17 mouse cellular contexts compared by ENCODE assay signal in the genomic region with DNA sequence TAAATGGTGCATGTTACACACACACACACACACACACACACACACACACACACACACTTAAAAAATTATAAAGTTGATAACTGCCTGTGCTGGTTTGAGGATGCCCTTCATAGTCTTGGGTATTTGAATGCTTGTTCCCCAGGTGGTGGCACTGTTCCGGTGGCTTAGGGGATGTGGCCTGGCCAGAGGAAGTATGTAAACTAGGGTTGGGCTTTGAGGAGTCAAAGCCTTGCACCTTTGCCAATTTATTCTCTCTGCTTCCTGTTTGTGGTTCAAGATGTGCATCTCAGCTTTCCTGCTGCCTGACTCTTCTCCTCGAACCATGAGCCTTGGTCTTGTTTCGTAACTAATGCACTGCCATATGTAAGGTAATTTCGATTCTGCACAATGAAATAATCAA.
A peak's percentile ranks its signal among the peaks of the same experiment; 100 is the strongest.
DNase-seq lines count a peak whose midpoint lies in the region; ATAC-seq and TF ChIP-seq lines count a peak whose summit lies in the region.
"Had no signal": no experiment of that assay in that cellular context is flagged by ENCODE, and none has a peak within 500 bp of the region (broad histone marks: within the 10 kb centered on the region; RNA-seq: fewer than 3 reads in every experiment).

No protein-coding gene starts in this region.

- intact Hi-C loops in heart, postnatal 14 days (cut with DNase I): no loop called here

- ATAC-seq in common myeloid progenitor, adult 5-6 weeks (replicated peaks; ENCODE audit: low read depth, poor library complexity, severe bottlenecking): peak; percentile 79
- ATAC-seq: liver, embryonic 12.5 days; Patski had no signal

- 0 out of 2 replicates have a peak, but pooled peaks have one; percentile 4 for TF ChIP-seq CTCF in kidney, adult 2 months (conservative IDR thresholded peaks at IDR 0.05; ENCODE audit: insufficient read depth, insufficient read length, low read depth, low read length)
- TF ChIP-seq CTCF in thymus, adult 2 months (IDR thresholded peaks at IDR 0.05; ENCODE audit: borderline replicate concordance, control insufficient read depth, extremely low read depth, insufficient read depth, low read length, poor library complexity): no peak

- no peaks in the 10 kb centered on the region for H3K4me1 ChIP-seq in kidney, adult 2 months (ENCODE audit: control insufficient read depth, insufficient read depth, low read length)
- no peaks in the 10 kb centered on the region for H3K4me1 ChIP-seq in thymus, adult 2 months (replicated peaks; ENCODE audit: control insufficient read depth, insufficient read depth, low read length)
- H3K4me1 ChIP-seq: neural tube, embryonic 12.5 days had no signal

- TF ChIP-seq POLR2A in kidney, adult 2 months (IDR thresholded peaks at IDR 0.05; ENCODE audit: low read depth, low read length): no peak
- no peak for TF ChIP-seq POLR2A in thymus, adult 2 months (IDR thresholded peaks at IDR 0.05; ENCODE audit: control insufficient read depth, extremely low read depth, insufficient read depth, low read length, poor library complexity)

- H3K27ac ChIP-seq in kidney, adult 2 months (ENCODE audit: insufficient read depth, low read depth, low read length): no peak overlapping the region
- H3K27ac ChIP-seq in thymus, adult 2 months (ENCODE audit: control insufficient read depth, insufficient read depth, low read length): no peak overlapping the region
- H3K27ac ChIP-seq: heart, embryonic 10.5 days; kidney, embryonic 15.5 days; liver, embryonic 12.5 days; neural tube, embryonic 12.5 days had no signal

- 88% methylated on average over 4 of the region's 4 CpGs for WGBS in kidney, adult 2 months
- 42% methylated on average over 4 of the region's 4 CpGs for WGBS in thymus, adult 2 months

- H3K4me3 ChIP-seq in kidney, adult 2 months (ENCODE audit: insufficient read depth, low read depth, low read length): no peak overlapping the region
- no peak overlapping the region for H3K4me3 ChIP-seq in thymus, adult 2 months (ENCODE audit: control insufficient read depth, insufficient read depth, low read length)
- H3K4me3 ChIP-seq: heart, embryonic 10.5 days; kidney, embryonic 15.5 days; liver, embryonic 12.5 days; neural tube, embryonic 12.5 days had no signal

- no peaks in the 10 kb centered on the region for H3K36me3 ChIP-seq in kidney, adult 2 months (ENCODE audit: control insufficient read depth, insufficient read depth, low read length)
- H3K36me3 ChIP-seq in thymus, adult 2 months (ENCODE audit: control insufficient read depth, insufficient read depth, low read length): no peaks in the 10 kb centered on the region
- H3K36me3 ChIP-seq: heart, embryonic 10.5 days; liver, embryonic 12.5 days; neural tube, embryonic 12.5 days had no signal

- DNase-seq in kidney, adult 2 months: no peak
- DNase-seq in kidney, postnatal 25 days: no peak
- peak; percentile 7 for DNase-seq in A20 (ENCODE audit: low read depth, low spot score)
- peak; percentile 18 for DNase-seq in thymus, adult 2 months
- no peak for DNase-seq in ovary, postnatal 14 days (ENCODE audit: low spot score)
- DNase-seq in heart, postnatal 14 days: no peak
- DNase-seq in heart, adult 11 months: no peak
- DNase-seq: cerebellum, postnatal 36 days; heart, postnatal 36 days; lung, postnatal 36 days; midbrain, embryonic 14.5 days had no signal

- H3K27me3 ChIP-seq in kidney, adult 2 months (replicated peaks; ENCODE audit: control insufficient read depth, insufficient read depth, low read length): no peaks in the 10 kb centered on the region
- H3K27me3 ChIP-seq in thymus, adult 2 months (ENCODE audit: control insufficient read depth, insufficient read depth, low read length): no peaks in the 10 kb centered on the region
- H3K27me3 ChIP-seq: kidney, embryonic 15.5 days; liver, embryonic 12.5 days; neural tube, embryonic 12.5 days; Patski had no signal

Comparison
In these comparisons a context has a peak if more than half of its experiments do, and no peak if none do; other contexts are left out.
1. DNase-seq: peak in A20 (single experiment) and thymus, adult 2 months (single experiment); none in kidney, adult 2 months (single experiment), kidney, postnatal 25 days (0 of 2), ovary, postnatal 14 days (single experiment), heart, postnatal 14 days (0 of 2) and heart, adult 11 months (single experiment).